Mouse (Mus musculus) urinary bladder, adult 2 months (tissue): ENCODE data around the gene Ppp6r1. TPM values are rescaled to one million over a fixed set of nuclear protein-coding genes. Genes with fewer than 3 reads are reported as not detected.

ENCODE experiments used
- DNase-seq: peaks from one replicate; pipeline ENCODE4 v3.0.0; 2022; ENCODE audit warnings: low spot score
- polyA plus RNA-seq: library from polyadenylated mRNA; depleted of rRNA; stranded (reverse); fragments of >200 nt; gene quantifications from 2 replicates; pipeline ENCODE4 v1.2.3, GENCODE M21; 2012; rRNA removed

The Ppp6r1 gene
- polyA plus RNA-seq: 130 and 140 TPM in 2 replicates

GRCm38 (mm10) chr7:4658912-4659551, at the start of gene Ppp6r1:
Ppp6r1 (minus strand) TSS chr7:4659019.
- peak; percentile 91 for DNase-seq

- no peak for DNase-seq
These were observed 46.3 kb upstream of the Ppp6r1 start for GRCm38 (mm10) chr7:4705098-4705497.

GRCm38 (mm10) chr7:4703195-4703594, 44.4 kb upstream of the Ppp6r1 start:
- DNase-seq: no peak

- no peak for DNase-seq
These were observed 43.5 kb upstream of the Ppp6r1 start for GRCm38 (mm10) chr7:4702334-4702733.

GRCm38 (mm10) chr7:4693004-4693403, 34.2 kb upstream of the Ppp6r1 start:
- no peak for DNase-seq

- no peak for DNase-seq
These were observed 32.3 kb upstream of the Ppp6r1 start for GRCm38 (mm10) chr7:4690951-4691653.

GRCm38 (mm10) chr7:4690387-4690786, 31.6 kb upstream of the Ppp6r1 start, which contains the start of gene Brsk1:
Brsk1 (plus strand) TSS chr7:4690604.
- no peak for DNase-seq

- DNase-seq: peak; percentile 71
These were observed 26.0 kb upstream of the Ppp6r1 start, which contains the start of gene Hspbp1 for GRCm38 (mm10) chr7:4684632-4685417. Hspbp1 (minus strand) TSS chr7:4685068.

- DNase-seq: no peak
These were observed 25.4 kb upstream of the Ppp6r1 start for GRCm38 (mm10) chr7:4684203-4684602.

GRCm38 (mm10) chr7:4683307-4683706, 24.5 kb upstream of the Ppp6r1 start:
- no peak for DNase-seq

- no peak for DNase-seq
These were observed 16.4 kb upstream of the Ppp6r1 start for GRCm38 (mm10) chr7:4675200-4675599.

GRCm38 (mm10) chr7:4674114-4674731, 15.4 kb upstream of the Ppp6r1 start:
- DNase-seq: no peak

GRCm38 (mm10) chr7:4671956-4672355, 13.1 kb upstream of the Ppp6r1 start:
- DNase-seq: no peak

- no peak for DNase-seq
These were observed 11.9 kb upstream of the Ppp6r1 start for GRCm38 (mm10) chr7:4670655-4671255.

GRCm38 (mm10) chr7:4669156-4669555, 10.3 kb upstream of the Ppp6r1 start:
- no peak for DNase-seq

GRCm38 (mm10) chr7:4668506-4668905, 9.7 kb upstream of the Ppp6r1 start:
- DNase-seq: no peak

GRCm38 (mm10) chr7:4666871-4667270, 8.1 kb upstream of the Ppp6r1 start:
- no peak for DNase-seq

- no peak for DNase-seq
These were observed 4.9 kb upstream of the Ppp6r1 start for GRCm38 (mm10) chr7:4663742-4664141.

- DNase-seq: no peak
These were observed 4.4 kb upstream of the Ppp6r1 start for GRCm38 (mm10) chr7:4663179-4663578.

- no peak for DNase-seq
These were observed 1.2 kb upstream of the Ppp6r1 start for GRCm38 (mm10) chr7:4659911-4660443.
